ENCODE assay signal across 8 mouse cellular contexts in genomic region chr5:35717946-35718345, GRCm38 (mm10). TPM values are rescaled to one million over a fixed set of nuclear protein-coding genes. Genes with fewer than 3 reads are reported as not detected.
DNase-seq lines count a peak whose midpoint lies in the region; ATAC-seq lines count a peak whose summit lies in the region.

No protein-coding gene starts in this region.

- ATAC-seq in hindbrain, embryonic 14.5 days (ENCODE audit: low FRiP score): no peak
- peak; percentile 87 for ATAC-seq in intestine, embryonic 15.5 days

- no peaks in the 10 kb centered on the region for H3K9me3 ChIP-seq in hindbrain, embryonic 10.5 days
- no peaks in the 10 kb centered on the region for H3K9me3 ChIP-seq in hindbrain, embryonic 14.5 days (ENCODE audit: control insufficient read depth, low read length)
- no peaks in the 10 kb centered on the region for H3K9me3 ChIP-seq in intestine, embryonic 15.5 days

- no peak overlapping the region for H3K4me2 ChIP-seq in hindbrain, embryonic 14.5 days (replicated peaks)
- H3K4me2 ChIP-seq in intestine, embryonic 15.5 days (replicated peaks): no peak overlapping the region

- H3K27ac ChIP-seq in hindbrain, embryonic 10.5 days: no peak overlapping the region
- no peak overlapping the region for H3K27ac ChIP-seq in hindbrain, embryonic 14.5 days
- H3K27ac ChIP-seq in intestine, embryonic 15.5 days: peak overlapping the region; percentile 49; the same call in 1 of the 2 replicates

- no peak overlapping the region for H3K4me3 ChIP-seq in hindbrain, embryonic 10.5 days
- H3K4me3 ChIP-seq in hindbrain, embryonic 14.5 days (replicated peaks; ENCODE audit: low read length): no peak overlapping the region
- H3K4me3 ChIP-seq in intestine, embryonic 15.5 days (replicated peaks): no peak overlapping the region

- H3K9ac ChIP-seq in hindbrain, embryonic 14.5 days: no peak overlapping the region
- no peak overlapping the region for H3K9ac ChIP-seq in intestine, embryonic 15.5 days

- no peaks in the 10 kb centered on the region for H3K36me3 ChIP-seq in hindbrain, embryonic 10.5 days
- H3K36me3 ChIP-seq in hindbrain, embryonic 14.5 days (replicated peaks; ENCODE audit: control insufficient read depth, insufficient read depth): no peaks in the 10 kb centered on the region
- no peaks in the 10 kb centered on the region for H3K36me3 ChIP-seq in intestine, embryonic 15.5 days

- peak; percentile 33 for DNase-seq in hindbrain, embryonic 10.5 days (ENCODE audit: low spot score)
- no peak for DNase-seq in hindbrain, embryonic 14.5 days (ENCODE audit: low spot score)
- DNase-seq in ES-CJ7 (ENCODE audit: low read depth, low spot score): peak; percentile 99
- peak; percentile 49 to 79 for DNase-seq in adrenal gland, postnatal 36 days
- DNase-seq in layer of hippocampus, postnatal 36 days: peak; percentile 27
- peak; percentile 31 for DNase-seq in retina, postnatal 1 day
- DNase-seq in T-cell, adult 2 months (ENCODE audit: low spot score): no peak

- no peaks in the 10 kb centered on the region for H3K27me3 ChIP-seq in hindbrain, embryonic 10.5 days (ENCODE audit: insufficient read depth, poor library complexity, severe bottlenecking)
- H3K27me3 ChIP-seq in hindbrain, embryonic 14.5 days (ENCODE audit: control insufficient read depth, insufficient read depth, low read length): no peaks in the 10 kb centered on the region
- H3K27me3 ChIP-seq in intestine, embryonic 15.5 days (replicated peaks): no peaks in the 10 kb centered on the region

- peaks cover 13% of the 10 kb centered on the region; the same call in 1 of the 2 replicates for H3K4me1 ChIP-seq in hindbrain, embryonic 10.5 days (replicated peaks)
- no peaks in the 10 kb centered on the region for H3K4me1 ChIP-seq in hindbrain, embryonic 14.5 days (replicated peaks; ENCODE audit: control insufficient read depth, insufficient read depth, low read length)
- peaks cover 37% of the 10 kb centered on the region for H3K4me1 ChIP-seq in intestine, embryonic 15.5 days (replicated peaks)

- WGBS in hindbrain, embryonic 10.5 days: 61% methylated on average over 4 of the region's 4 CpGs
- WGBS in hindbrain, embryonic 14.5 days: 59% methylated on average over 4 of the region's 4 CpGs
- 33% methylated on average over 4 of the region's 4 CpGs for WGBS in intestine, embryonic 15.5 days

RNA-seq across cellular contexts. Expression of gene Sh3tc1, which starts 21.8 kb away (rescaled TPM):
- polyA plus RNA-seq in hindbrain, embryonic 10.5 days (2016; fragmentation: Nextera tagmentation; extraction: Ambion mirVana): 3.3 and 4.7 TPM in 2 replicates
- polyA plus RNA-seq in hindbrain, embryonic 14.5 days (2014; fragmentation: Nextera tagmentation; extraction: Ambion mirVana): 2.5 and 3.0 TPM in 2 replicates
- total RNA-seq in adrenal gland, postnatal 36 days (2021): 10 to 100 TPM; 16.8 to 24.0 TPM
- 16.0 and 17.8 TPM in 2 replicates for polyA plus RNA-seq in intestine, embryonic 15.5 days (2015; fragmentation: Nextera tagmentation; extraction: Ambion mirVana)
- total RNA-seq in layer of hippocampus, postnatal 36 days (2021): 1 to 10 TPM; 1.6 to 2.7 TPM

RNA-seq across cellular contexts. Expression of gene Htra3, which starts 38.4 kb away (rescaled TPM):
- polyA plus RNA-seq in hindbrain, embryonic 10.5 days (2016; fragmentation: Nextera tagmentation; extraction: Ambion mirVana): 5.4 and 8.9 TPM in 2 replicates
- 17.2 and 18.1 TPM in 2 replicates for polyA plus RNA-seq in hindbrain, embryonic 14.5 days (2014; fragmentation: Nextera tagmentation; extraction: Ambion mirVana)
- 10 to 100 TPM; 35.0 to 71.4 TPM for total RNA-seq in adrenal gland, postnatal 36 days (2021)
- 47.2 and 48.2 TPM in 2 replicates for polyA plus RNA-seq in intestine, embryonic 15.5 days (2015; fragmentation: Nextera tagmentation; extraction: Ambion mirVana)
- 1 to 10 TPM; 3.8 to 7.3 TPM for total RNA-seq in layer of hippocampus, postnatal 36 days (2021)

RNA-seq across cellular contexts. Expression of gene Ablim2, which starts 39.7 kb away (rescaled TPM):
- 0.73 and 1.3 TPM in 2 replicates for polyA plus RNA-seq in hindbrain, embryonic 10.5 days (2016; fragmentation: Nextera tagmentation; extraction: Ambion mirVana)
- 19.9 and 22.3 TPM in 2 replicates for polyA plus RNA-seq in hindbrain, embryonic 14.5 days (2014; fragmentation: Nextera tagmentation; extraction: Ambion mirVana)
- 1 to 10 TPM; 6.2 to 8.5 TPM for total RNA-seq in adrenal gland, postnatal 36 days (2021)
- polyA plus RNA-seq in intestine, embryonic 15.5 days (2015; fragmentation: Nextera tagmentation; extraction: Ambion mirVana): 3.7 and 4.1 TPM in 2 replicates
- total RNA-seq in layer of hippocampus, postnatal 36 days (2021): 100 to 1,000 TPM; 128 to 145 TPM

Comparison
In these comparisons a context has a peak if more than half of its experiments do, and no peak if none do; other contexts are left out.
1. DNase-seq: peak in hindbrain, embryonic 10.5 days (single experiment), ES-CJ7 (single experiment), adrenal gland, postnatal 36 days (2 of 2), layer of hippocampus, postnatal 36 days (2 of 2) and retina, postnatal 1 day (single experiment); none in hindbrain, embryonic 14.5 days (single experiment) and T-cell, adult 2 months (single experiment).